Mouse (Mus musculus) olfactory bulb, adult 2 months (tissue): ENCODE results near the gene Atg14.

Experiments
- CTCF ChIP-seq: fragments of 200-500 bp; IDR thresholded peaks from 2 replicates; pipeline ENCODE4 v1.5.1; 2012; ENCODE audit warnings: low read depth, mild to moderate bottlenecking, low read length, moderate library complexity; ENCODE audit not compliant: insufficient read depth
- POLR2A ChIP-seq: fragments of 200-500 bp; IDR thresholded peaks from 2 replicates; pipeline ENCODE4 v1.6.1; 2012; ENCODE audit warnings: mild to moderate bottlenecking, low read depth, low read length, moderate library complexity; ENCODE audit not compliant: insufficient read depth

- TF ChIP-seq CTCF (no peak), POLR2A (no peak)
These were observed 66.4 kb downstream of the Atg14 start for GRCm38 (mm10) chr14:47504036-47504435.
